Mouse (Mus musculus): Measurements from ENCODE around the gene Thap12. TPM values are rescaled to one million over a fixed set of nuclear protein-coding genes. Genes with fewer than 3 reads are reported as not detected.
A peak's percentile ranks its signal among the peaks of the same experiment; 100 is the strongest.

Gene Thap12
- total RNA-seq (2021), result 10 to 100 TPM; 60.5 to 61.1 TPM
- long read RNA-seq, experiment 1, transcript Thap12-202 (6 exons, 1,123 nt), result minor isoform, 11 of 55 reads
- long read RNA-seq, experiment 1, transcript Thap12-201 (5 exons, 3,723 nt), result major isoform, 26 of 55 reads
- long read RNA-seq, experiment 1, partial matches to known transcripts, result 12 of 55 reads
- long read RNA-seq, experiment 1, other reads (novel, unspliced or antisense), result 4 of 55 reads
- long read RNA-seq, experiment 2, transcript Thap12-202 (6 exons, 1,123 nt), result minor isoform, 6 of 50 reads
- long read RNA-seq, experiment 2, transcript Thap12-201 (5 exons, 3,723 nt), result major isoform, 30 of 50 reads
- long read RNA-seq, experiment 2, partial matches to known transcripts, result 7 of 50 reads
- long read RNA-seq, experiment 2, other reads (novel, unspliced or antisense), result 3 of 50 reads

- DNase-seq (ENCODE audit: low spot score in 2 of 2), result peak; percentile 99
- intact Hi-C loops (cut with DNase I), result loop anchor here (2.0 kb wide), 1 partner anchor 46 kb away; the partner anchor contains the start of gene Emsy
These were observed at the start of gene Thap12 for GRCm38 (mm10) chr7:98702283-98703240. Gene Thap12, plus strand, starts transcription at chr7:98703103.

DNA sequence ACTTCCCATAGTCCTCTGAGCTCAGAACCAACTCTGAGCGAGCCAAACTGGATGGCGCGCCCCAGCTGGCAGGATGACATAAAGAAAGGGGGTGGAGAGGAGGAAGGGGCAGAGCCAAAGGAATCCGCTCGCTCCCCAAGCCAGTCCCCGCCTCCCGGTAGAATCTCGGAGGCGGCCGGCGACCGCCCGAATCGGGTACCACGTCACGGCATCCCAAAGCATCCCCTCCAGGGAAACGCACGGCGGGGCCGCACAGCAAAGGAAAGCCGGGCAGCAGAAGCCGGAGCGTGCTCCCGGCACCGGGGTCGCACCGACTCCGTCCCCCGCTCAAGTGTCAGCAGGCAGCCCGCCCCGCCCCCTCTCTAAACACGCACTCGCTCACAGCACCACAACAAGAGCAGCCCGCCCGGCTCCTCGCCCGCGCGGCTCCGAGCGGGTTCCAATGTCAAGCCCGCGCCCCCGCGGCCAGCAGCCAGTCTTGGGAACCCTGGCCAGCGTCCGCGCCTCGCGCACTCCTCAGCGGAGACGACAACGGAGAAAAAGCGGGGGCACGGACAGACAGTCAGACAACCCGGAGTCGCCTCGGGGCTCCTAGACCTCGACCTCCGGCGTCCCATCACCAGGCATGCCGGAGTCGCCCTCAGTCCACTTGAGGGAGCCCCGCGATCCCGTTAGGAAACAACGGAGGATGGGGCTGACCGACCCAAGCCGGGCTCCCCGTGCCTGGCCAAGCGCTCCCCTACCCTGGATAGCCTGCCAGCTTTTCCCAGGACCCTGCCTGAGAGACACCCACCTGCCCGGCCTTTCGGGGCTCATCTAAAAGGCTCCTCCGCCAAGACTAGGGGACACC is 47.0 kb upstream of the Thap12 start:
- intact Hi-C loops (cut with DNase I), result loop anchor here (2.0 kb wide), 1 partner anchor 47 kb away; the partner anchor contains the start of gene Thap12
- peak; percentile 81 to 89 for DNase-seq (ENCODE audit: low spot score in 2 of 2)

GRCm38 (mm10) chr7:98656531-98657221 is 46.2 kb upstream of the Thap12 start, which contains the start of gene Emsy:
Gene Emsy, minus strand, starts transcription at chr7:98656783.
- peak; percentile 94 to 98 for DNase-seq (ENCODE audit: low spot score in 2 of 2)
- intact Hi-C loops (cut with DNase I), result loop anchor here (2.0 kb wide), 1 partner anchor 46 kb away; the partner anchor contains the start of gene Thap12

GRCm38 (mm10) chr7:98665166-98665565 is 37.7 kb upstream of the Thap12 start:
- intact Hi-C loops (cut with DNase I), result no loop called here
- DNase-seq (ENCODE audit: low spot score in 2 of 2), result peak in 1 of 2 experiments; percentile 20

DNA sequence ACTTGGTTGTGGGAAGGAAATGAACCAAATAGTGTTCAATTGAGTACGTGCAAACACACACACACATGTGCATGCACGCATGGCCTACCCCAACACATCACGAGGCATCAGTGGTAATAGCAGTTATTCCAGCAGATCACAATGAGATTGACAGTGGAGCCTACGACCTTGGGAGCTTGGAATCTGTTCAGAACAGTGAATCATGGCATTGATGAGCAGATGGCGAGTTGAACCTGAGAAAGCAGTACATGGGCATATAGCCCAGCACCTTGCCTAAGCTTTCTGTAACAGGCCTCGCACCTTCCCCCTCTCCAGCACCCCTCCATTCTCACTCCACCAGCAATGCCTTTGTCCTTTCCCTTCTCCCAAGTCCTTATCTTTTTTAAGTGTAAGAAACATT is 37.2 kb upstream of the Thap12 start:
- DNase-seq (ENCODE audit: low spot score in 2 of 2), result no peak
- intact Hi-C loops (cut with DNase I), result no loop called here

- DNase-seq (ENCODE audit: low spot score in 2 of 2), result no peak
These were observed 34.8 kb upstream of the Thap12 start for GRCm38 (mm10) chr7:98667956-98668746.

DNA sequence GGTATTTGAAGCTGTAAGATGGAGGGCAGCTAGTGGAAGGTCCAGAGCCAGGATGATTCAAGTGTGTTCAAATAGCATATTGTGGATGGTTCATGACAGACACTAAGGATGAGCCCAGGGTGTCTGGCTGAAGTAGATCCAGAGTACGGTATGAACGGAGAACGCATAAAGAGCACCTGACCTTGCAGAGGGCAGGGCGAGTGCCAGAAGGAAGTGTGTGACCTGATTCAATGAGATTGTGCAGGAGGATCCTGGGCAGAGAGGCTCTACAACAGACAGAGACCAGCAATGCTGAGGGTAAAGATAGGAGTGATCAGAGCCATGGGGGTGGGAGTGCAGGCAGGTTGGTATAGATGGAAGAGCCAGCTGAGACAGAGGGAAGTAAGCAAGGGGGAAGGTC is 32.1 kb upstream of the Thap12 start:
- no peak for DNase-seq (ENCODE audit: low spot score in 2 of 2)
- intact Hi-C loops (cut with DNase I), result no loop called here

More at GRCm38 (mm10) chr7:98667956-98668746, 34.8 kb upstream of the Thap12 start:
- intact Hi-C loops (cut with DNase I), result no loop called here

GRCm38 (mm10) chr7:98671416-98671815 is 31.5 kb upstream of the Thap12 start:
- no peak for DNase-seq (ENCODE audit: low spot score in 2 of 2)
- intact Hi-C loops (cut with DNase I), result no loop called here

GRCm38 (mm10) chr7:98672241-98672955 is 30.5 kb upstream of the Thap12 start:
- no peak for DNase-seq (ENCODE audit: low spot score in 2 of 2)
- intact Hi-C loops (cut with DNase I), result no loop called here

DNA sequence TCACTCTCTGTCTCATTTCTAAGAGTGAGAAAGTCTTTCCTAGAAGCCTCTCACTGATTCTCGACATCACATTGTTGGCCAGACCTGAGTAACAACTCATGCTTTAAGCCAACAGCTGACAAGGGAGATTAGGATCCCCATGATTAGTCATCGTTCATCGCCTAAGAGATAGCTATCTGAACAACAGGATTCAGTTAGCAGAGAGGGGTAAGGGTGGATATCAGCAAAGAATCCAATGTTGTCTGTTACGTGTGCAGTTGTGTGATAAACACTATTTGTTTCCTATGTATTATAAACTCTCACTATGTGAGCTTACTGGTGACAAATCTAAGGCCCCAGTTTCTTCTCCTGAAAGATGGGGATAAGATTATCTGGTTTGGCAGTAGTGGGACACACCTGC is 28.6 kb upstream of the Thap12 start:
- intact Hi-C loops (cut with DNase I), result no loop called here
- no peak for DNase-seq (ENCODE audit: low spot score in 2 of 2)

DNA sequence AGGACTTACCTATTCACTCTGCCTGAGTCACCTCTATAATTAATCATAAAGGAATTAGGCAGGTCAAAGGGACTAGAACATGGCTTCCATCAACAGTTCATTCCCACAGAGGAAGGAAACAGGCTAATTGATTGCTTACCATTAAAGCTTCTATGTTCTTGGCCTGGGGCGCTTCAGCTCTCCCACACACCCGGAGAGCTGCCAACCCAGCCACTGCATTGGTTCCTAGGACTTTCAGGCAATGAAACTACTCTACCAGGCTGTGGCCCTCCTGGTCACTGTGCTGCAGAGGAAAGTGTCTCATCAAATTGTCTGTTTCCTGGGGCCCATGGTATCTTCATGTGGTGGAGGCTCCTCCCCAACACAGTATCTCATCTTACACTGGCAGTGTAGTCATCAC is 25.4 kb upstream of the Thap12 start:
- DNase-seq (ENCODE audit: low spot score in 2 of 2), result no peak
- intact Hi-C loops (cut with DNase I), result no loop called here

- intact Hi-C loops (cut with DNase I), result no loop called here
- DNase-seq (ENCODE audit: low spot score in 2 of 2), result no peak
These were observed 24.5 kb upstream of the Thap12 start for GRCm38 (mm10) chr7:98678441-98678840.

GRCm38 (mm10) chr7:98680691-98681090 is 22.2 kb upstream of the Thap12 start:
- intact Hi-C loops (cut with DNase I), result no loop called here
- DNase-seq (ENCODE audit: low spot score in 2 of 2), result no peak

DNA sequence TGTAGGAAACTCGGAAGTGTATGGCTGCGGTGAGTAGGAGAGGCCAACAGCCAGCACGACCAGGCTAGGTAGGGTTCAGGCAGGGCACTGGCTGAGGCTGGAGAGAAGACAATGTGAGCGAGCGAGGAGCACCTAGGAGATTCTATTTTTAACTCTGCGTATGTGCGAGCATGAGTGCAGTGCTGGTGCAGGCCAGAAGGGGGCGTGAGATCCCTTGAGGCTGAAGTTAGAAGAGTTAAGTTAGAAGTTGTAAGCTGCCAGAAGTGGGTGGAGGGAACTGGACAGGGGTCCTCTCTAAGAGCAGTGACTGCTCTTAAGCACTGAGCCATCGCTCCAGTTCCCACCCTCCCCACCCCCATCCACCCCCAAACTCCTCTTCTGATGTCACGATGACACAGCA is 20.1 kb upstream of the Thap12 start:
- intact Hi-C loops (cut with DNase I), result no loop called here
- DNase-seq (ENCODE audit: low spot score in 2 of 2), result no peak

- intact Hi-C loops (cut with DNase I), result no loop called here
- DNase-seq (ENCODE audit: low spot score in 2 of 2), result no peak
These were observed 17.0 kb upstream of the Thap12 start for GRCm38 (mm10) chr7:98685895-98686294.

GRCm38 (mm10) chr7:98690126-98690525 is 12.8 kb upstream of the Thap12 start:
- intact Hi-C loops (cut with DNase I), result loop anchor here (10.0 kb wide), 1 partner anchor 205 kb away; the partner anchor contains the start of gene Lrrc32
- DNase-seq (ENCODE audit: low spot score in 2 of 2), result no peak

DNA sequence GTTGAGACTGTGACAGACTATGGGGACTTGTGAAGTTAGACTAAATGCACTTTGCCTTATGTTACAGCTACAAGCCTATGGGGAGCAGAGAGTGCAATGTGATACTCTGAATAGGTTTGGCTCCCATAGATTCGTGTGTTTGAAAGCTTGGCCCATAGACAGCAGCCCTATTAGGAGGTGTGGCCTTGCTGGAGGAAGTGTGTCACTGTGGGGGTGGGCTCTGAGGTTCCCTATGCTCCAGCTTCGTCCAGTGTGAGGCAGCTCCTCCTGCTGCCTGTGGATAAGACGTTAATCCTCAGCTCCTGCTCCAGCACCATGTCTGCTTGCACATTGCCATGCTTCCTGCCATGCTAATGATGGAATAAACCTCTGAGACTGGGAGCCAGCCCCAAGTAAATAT is 12.1 kb upstream of the Thap12 start:
- no peak for DNase-seq (ENCODE audit: low spot score in 2 of 2)
- intact Hi-C loops (cut with DNase I), result loop anchor here (10.0 kb wide), 1 partner anchor 206 kb away; the partner anchor contains the start of gene Lrrc32
